Mouse (Mus musculus) macrophage (primary cell): Measurements from ENCODE around the gene Aagab. TPM values are rescaled to one million over a fixed set of nuclear protein-coding genes. Genes with fewer than 3 reads are reported as not detected.
A peak's percentile ranks its signal among the peaks of the same experiment; 100 is the strongest.

Experiments
- H3K27ac ChIP-seq: fragments of 350-480 bp; formaldehyde crosslinking; 2 replicates; pipeline ENCODE4 v1.9.0; 2021
- H3K36me3 ChIP-seq: fragments of 350-480 bp; formaldehyde crosslinking; 2 replicates; pipeline ENCODE4 v1.9.0; 2021; ENCODE audit errors: inconsistent target
- H3K4me3 ChIP-seq: fragments of 350-480 bp; formaldehyde crosslinking; 2 replicates; pipeline ENCODE4 v1.9.0; 2021; ENCODE audit errors: inconsistent target
- H3K79me2 ChIP-seq: fragments of 350-480 bp; formaldehyde crosslinking; 2 replicates; pipeline ENCODE4 v1.9.0; 2021; ENCODE audit errors: inconsistent target
- WGBS: methylation state at CpG from one replicate; pipeline ENCODE4 v1.1.7; 2026; ENCODE audit warnings: inconsistent platforms; ENCODE audit not compliant: missing documents; 5-methylcytosine and 5-hydroxymethylcytosine counted together
- polyA plus RNA-seq: library from polyadenylated mRNA; stranded (reverse); fragments of 250-400 nt; gene quantifications from 3 replicates; pipeline ENCODE4 v1.2.4, GENCODE M21; 2018; ENCODE audit warnings: inconsistent platforms

Gene Aagab
- polyA plus RNA-seq, 1 experiment from 2014 or later: 24.3 TPM

- Histone ChIP-seq H3K36me3 (no peaks in the 10 kb centered on the region), H3K27ac (no peak overlapping the region), H3K79me2 (no peaks in the 10 kb centered on the region), H3K4me3 (no peak overlapping the region)
- 92% methylated on average over 6 of the region's 6 CpGs for WGBS
Observed at GRCm38 (mm10) chr9:63585251-63585650, 17.2 kb upstream of the Aagab start.

GRCm38 (mm10) chr9:63589209-63589608 lies 13.3 kb upstream of the Aagab start:
- WGBS: 55% methylated on average over 6 of the region's 6 CpGs
- H3K27ac ChIP-seq: peak overlapping the region; percentile 2; the same call in 1 of the 2 replicates

DNA sequence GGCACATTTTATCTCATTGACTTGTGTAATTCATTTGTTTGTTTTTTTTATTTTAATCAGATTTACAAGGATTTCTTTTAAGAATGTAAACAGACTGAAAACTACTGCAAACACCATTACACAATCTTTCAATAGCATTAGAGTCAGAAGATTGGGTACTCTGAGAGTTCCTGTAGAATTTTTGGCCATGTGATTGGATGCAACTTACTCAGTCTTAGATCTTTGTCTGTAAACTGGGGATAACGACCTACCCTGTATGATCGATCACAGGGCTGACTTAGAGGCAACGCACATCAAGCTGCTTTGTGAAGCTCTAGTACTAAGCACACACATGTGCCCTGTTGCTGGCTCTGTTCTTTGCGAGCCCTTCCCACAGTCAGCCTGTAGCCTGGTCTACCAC lies 11.9 kb upstream of the Aagab start:
- no peak overlapping the region for H3K27ac ChIP-seq
- H3K36me3 ChIP-seq: no peaks in the 10 kb centered on the region
- H3K79me2 ChIP-seq: no peaks in the 10 kb centered on the region
- H3K4me3 ChIP-seq: no peak overlapping the region
- 99% methylated on average over 4 of the region's 4 CpGs for WGBS

More at GRCm38 (mm10) chr9:63589209-63589608, 13.3 kb upstream of the Aagab start:
- Histone ChIP-seq H3K79me2 (no peaks in the 10 kb centered on the region), H3K4me3 (no peak overlapping the region), H3K36me3 (no peaks in the 10 kb centered on the region)

DNA sequence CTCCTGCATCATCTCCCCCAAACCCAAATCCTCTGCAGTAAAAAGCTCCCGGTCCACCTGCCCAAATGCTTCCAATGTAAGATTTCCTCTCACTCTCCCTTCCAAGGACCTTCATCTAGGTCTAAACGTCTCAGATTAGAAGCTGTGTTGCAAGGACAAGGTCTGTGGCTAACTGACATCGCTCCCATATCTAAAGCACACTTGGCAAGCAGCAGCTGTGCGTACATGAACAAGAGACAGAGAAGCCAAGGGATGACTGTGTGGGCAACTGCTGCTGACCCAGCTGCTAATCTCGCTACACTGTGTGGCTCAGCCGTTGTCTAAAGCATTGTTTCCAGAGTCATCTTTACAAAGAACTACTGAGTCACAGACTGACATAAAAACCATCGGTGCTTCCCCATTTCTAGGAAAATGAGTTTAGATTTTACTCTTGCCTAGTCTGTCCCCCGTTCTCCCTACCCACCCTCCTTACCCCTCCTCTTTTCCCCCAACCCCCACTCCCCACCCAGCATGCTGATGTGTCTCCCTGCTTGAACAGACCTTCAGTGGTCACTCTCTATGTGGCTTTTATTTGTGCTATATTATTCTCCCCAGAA lies 10.7 kb upstream of the Aagab start:
- no peak overlapping the region for H3K4me3 ChIP-seq
- no peak overlapping the region for H3K27ac ChIP-seq
- no peaks in the 10 kb centered on the region for H3K79me2 ChIP-seq
- 87% methylated on average over 8 of the region's 8 CpGs for WGBS
- no peaks in the 10 kb centered on the region for H3K36me3 ChIP-seq

DNA sequence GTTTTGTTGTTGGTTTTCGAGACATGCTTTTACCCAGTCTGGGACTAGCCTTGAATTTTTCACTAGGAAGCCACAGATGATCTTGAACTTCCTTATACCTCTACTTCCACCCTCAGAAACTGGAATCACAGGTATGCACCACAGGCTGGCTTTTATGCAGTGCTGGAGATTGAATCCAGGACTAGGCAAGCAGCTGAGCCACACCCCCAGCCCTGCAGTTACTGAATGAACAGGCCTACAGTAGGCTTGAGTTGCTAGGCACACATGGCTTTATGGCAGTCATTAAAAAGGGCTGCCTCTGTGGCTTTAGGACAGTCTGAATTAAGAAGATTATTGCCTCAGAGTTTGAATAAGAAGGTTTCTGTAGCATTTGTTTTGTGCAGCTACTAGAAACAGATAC lies 7.4 kb upstream of the Aagab start:
- no peaks in the 10 kb centered on the region for H3K36me3 ChIP-seq
- no CpG with 5 or more reads among the region's 1 CpGs for WGBS

GRCm38 (mm10) chr9:63595652-63596051 lies 6.8 kb upstream of the Aagab start:
- WGBS: 74% methylated on average over 8 of the region's 8 CpGs
- no peaks in the 10 kb centered on the region for H3K36me3 ChIP-seq
- no peaks in the 10 kb centered on the region for H3K79me2 ChIP-seq
- H3K4me3 ChIP-seq: no peak overlapping the region
- H3K27ac ChIP-seq: no peak overlapping the region

More for the DNA sequence above, 7.4 kb upstream of the Aagab start:
- H3K4me3 ChIP-seq: no peak overlapping the region
- H3K27ac ChIP-seq: no peak overlapping the region
- H3K79me2 ChIP-seq: no peaks in the 10 kb centered on the region

GRCm38 (mm10) chr9:63596660-63597059 lies 5.8 kb upstream of the Aagab start:
- Histone ChIP-seq H3K27ac (no peak overlapping the region), H3K36me3 (no peaks in the 10 kb centered on the region), H3K79me2 (no peaks in the 10 kb centered on the region), H3K4me3 (no peak overlapping the region)
- WGBS: 95% methylated on average over 9 of the region's 9 CpGs

- peak overlapping the region; percentile 65 for H3K27ac ChIP-seq
Observed at GRCm38 (mm10) chr9:63603849-63604248, 1.4 kb downstream of the Aagab start.

GRCm38 (mm10) chr9:63606594-63606993 lies 4.1 kb downstream of the Aagab start:
- WGBS: 94% methylated on average over 2 of the region's 2 CpGs

More at GRCm38 (mm10) chr9:63603849-63604248, 1.4 kb downstream of the Aagab start:
- Histone ChIP-seq H3K4me3 (peak overlapping the region; percentile 83), H3K36me3 (no peaks in the 10 kb centered on the region), H3K79me2 (peaks cover 63% of the 10 kb centered on the region)
- WGBS: 54% methylated on average over 5 of the region's 6 CpGs

DNA sequence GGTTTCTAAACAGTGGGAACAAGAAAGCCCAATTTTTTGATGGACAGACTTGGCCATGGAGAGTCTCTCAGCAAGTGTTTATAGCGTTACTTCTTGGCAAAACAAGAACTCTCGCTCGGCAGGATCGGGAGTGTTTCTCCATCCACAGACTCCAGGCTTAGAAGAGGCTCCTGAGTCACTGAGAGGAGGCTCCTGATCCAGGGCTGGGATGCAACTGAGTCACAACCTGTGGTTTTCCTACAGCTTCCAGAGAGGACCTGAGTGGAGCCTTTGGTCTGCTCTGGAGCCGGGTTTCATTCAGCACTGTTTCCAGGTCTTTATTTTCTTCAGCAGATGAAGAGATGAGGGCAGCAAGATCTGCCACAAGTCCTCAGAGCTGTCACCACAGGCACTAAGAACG lies 5.5 kb downstream of the Aagab start:
- WGBS: 86% methylated on average over 6 of the region's 6 CpGs
- Histone ChIP-seq H3K36me3 (no peaks in the 10 kb centered on the region), H3K4me3 (no peak overlapping the region), H3K27ac (no peak overlapping the region), H3K79me2 (peaks cover 100% of the 10 kb centered on the region)

More at GRCm38 (mm10) chr9:63606594-63606993, 4.1 kb downstream of the Aagab start:
- H3K79me2 ChIP-seq: peaks cover 90% of the 10 kb centered on the region
- H3K4me3 ChIP-seq: no peak overlapping the region
- H3K27ac ChIP-seq: no peak overlapping the region
- H3K36me3 ChIP-seq: no peaks in the 10 kb centered on the region

DNA sequence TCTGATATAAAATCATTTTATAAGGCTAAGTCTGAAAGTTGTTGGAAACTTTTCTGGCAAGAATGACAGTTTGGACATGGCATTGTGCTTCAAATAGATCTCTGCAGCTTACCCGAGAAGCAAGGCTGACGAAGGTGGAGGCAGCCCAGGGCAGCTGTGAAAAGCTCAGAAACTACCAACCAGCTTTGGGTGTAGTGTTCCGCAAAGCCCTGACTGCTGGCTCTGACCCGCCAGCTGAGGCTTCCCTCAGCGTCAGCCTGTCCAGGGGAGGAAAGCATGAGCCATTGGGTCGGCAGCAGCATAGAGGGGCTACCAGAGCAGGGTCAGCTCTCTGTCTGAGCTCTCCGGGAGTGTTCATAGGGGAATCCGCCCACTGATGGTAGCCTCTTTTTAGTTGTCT lies 6.8 kb downstream of the Aagab start:
- H3K79me2 ChIP-seq: peaks cover 91% of the 10 kb centered on the region
- H3K36me3 ChIP-seq: no peaks in the 10 kb centered on the region
- 90% methylated on average over 8 of the region's 8 CpGs for whole genome bisulfite sequencing
- H3K27ac ChIP-seq: no peak overlapping the region
- H3K4me3 ChIP-seq: no peak overlapping the region

- H3K36me3 ChIP-seq: no peaks in the 10 kb centered on the region
- H3K4me3 ChIP-seq: no peak overlapping the region
- H3K27ac ChIP-seq: peak overlapping the region; percentile 82; the same call in 1 of the 2 replicates
- 79% methylated on average over 2 of the region's 2 CpGs for WGBS
- H3K79me2 ChIP-seq: peaks cover 91% of the 10 kb centered on the region
Observed at GRCm38 (mm10) chr9:63609776-63610175, 7.3 kb downstream of the Aagab start.

DNA sequence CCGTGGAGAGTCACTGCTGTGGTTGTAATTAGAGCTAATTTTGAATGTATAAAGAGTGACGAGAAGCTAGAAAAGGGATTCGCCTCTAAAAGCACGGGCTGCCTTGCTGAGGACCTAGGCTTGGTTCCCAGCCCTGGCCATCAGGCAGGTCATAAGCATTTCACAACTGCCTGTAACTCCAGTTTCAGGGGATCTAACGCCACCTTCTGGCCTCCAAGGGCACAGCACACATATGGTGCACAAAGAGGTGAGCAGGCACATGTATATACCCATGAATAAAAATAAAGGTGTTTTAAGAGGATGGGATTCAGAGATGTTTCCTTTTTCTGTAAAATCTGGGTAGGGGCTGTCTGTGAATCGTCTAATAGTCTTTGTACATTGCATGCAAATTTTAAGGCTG lies 7.8 kb downstream of the Aagab start:
- peak overlapping the region; percentile 82 for H3K27ac ChIP-seq

GRCm38 (mm10) chr9:63610841-63611366 lies 8.4 kb downstream of the Aagab start:
- no peaks in the 10 kb centered on the region for H3K36me3 ChIP-seq
- 3% methylated on average over 12 of the region's 13 CpGs for WGBS
- H3K27ac ChIP-seq: peak overlapping the region; percentile 82

More for the DNA sequence above, 7.8 kb downstream of the Aagab start:
- WGBS: 74% methylated on average over 6 of the region's 6 CpGs
- Histone ChIP-seq H3K79me2 (peaks cover 91% of the 10 kb centered on the region), H3K36me3 (no peaks in the 10 kb centered on the region), H3K4me3 (no peak overlapping the region)

GRCm38 (mm10) chr9:63611967-63612366 lies 9.5 kb downstream of the Aagab start:
- H3K4me3 ChIP-seq: no peak overlapping the region; the same call in 1 of the 2 replicates
- peak overlapping the region; percentile 82 for H3K27ac ChIP-seq
- H3K79me2 ChIP-seq: peaks cover 91% of the 10 kb centered on the region
- H3K36me3 ChIP-seq: peaks cover 5% of the 10 kb centered on the region
- WGBS: 0% methylated on average over 5 of the region's 5 CpGs

More at GRCm38 (mm10) chr9:63610841-63611366, 8.4 kb downstream of the Aagab start:
- no peak overlapping the region for H3K4me3 ChIP-seq
- peaks cover 91% of the 10 kb centered on the region for H3K79me2 ChIP-seq
